Mouse (Mus musculus) left cerebral cortex, adult 6 months (tissue): ENCODE data around the gene Olfr63. TPM values are rescaled to one million over a fixed set of nuclear protein-coding genes. Genes with fewer than 3 reads are reported as not detected.

Experiments
- long read RNA-seq, 2 experiments: library from polyadenylated mRNA; unstranded; transcript quantifications; one replicate each; pipeline ENCODE4 v2.0.0; 2019 to 2020
- polyA plus RNA-seq: library from polyadenylated mRNA; unstranded; fragments of <200 nt; fragmentation: Nextera tagmentation; gene quantifications from 2 replicates; pipeline ENCODE4 v1.2.3, GENCODE M21; 2021

The Olfr63 gene
- polyA plus RNA-seq = 0.01 TPM in 1 of 2 replicates, not detected in the other
- long read RNA-seq, experiment 1 = 0 reads
- long read RNA-seq, experiment 2 = 0 reads

DNA sequence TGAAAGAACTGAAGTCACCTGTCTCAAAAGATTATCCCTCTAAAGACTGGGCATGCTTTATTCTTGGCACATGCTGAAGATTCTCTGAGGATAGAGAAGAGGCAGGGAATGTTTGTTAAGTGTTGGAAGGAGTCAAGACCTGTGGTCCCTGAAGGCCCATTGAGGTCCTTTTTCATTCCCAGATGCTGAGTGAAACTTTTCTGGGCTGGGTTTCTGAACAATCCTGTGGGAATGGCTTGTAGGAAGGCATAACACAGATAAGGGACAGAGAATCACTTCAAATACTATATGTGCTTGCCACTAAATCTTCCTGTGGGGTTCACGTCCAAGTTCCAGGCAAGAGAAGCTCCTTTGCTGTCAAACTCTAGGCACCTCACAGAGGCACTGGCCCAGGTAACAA is at the start of gene Olfr63:
Olfr63 (plus strand) TSS at position 301 of the 400 bp plus-strand sequence.

DNA sequence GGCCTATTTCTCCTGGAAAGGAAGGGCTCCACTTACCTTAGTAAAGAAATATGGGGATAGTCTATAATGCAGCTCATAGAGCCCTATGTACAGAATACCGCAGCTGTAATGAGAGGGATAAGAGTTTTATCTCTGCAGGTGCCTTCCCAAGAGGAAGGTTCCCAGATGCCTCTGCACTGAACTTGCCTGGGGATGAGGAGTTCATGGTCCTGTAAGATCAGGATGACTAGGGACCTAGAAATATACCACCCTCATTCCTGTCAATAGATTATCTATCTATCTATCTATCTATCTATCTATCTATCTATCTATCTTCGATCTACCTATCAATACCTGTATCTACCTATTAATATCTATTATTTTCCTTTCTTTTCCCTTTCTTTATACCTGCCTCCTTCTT is 42.9 kb upstream of the Olfr63 start, which contains the start of gene Olfr1564:
Olfr1564 (minus strand) TSS at position 101 of the 400 bp plus-strand sequence.

GRCm38 (mm10) chr17:33254530-33255318 is 9.8 kb upstream of the Olfr63 start, which contains the start of gene Zfp955a:
Gene Zfp955a, minus strand, starts transcription at chr17:33255145.

GRCm38 (mm10) chr17:33289039-33289875 is 24.8 kb downstream of the Olfr63 start, which contains the start of gene Zfp955b:
Gene Zfp955b, plus strand, starts transcription at chr17:33289544.

Other genes starting within 250 kb of the Olfr63 start
- 8.8 and 12.4 TPM in 2 replicates for gene Zfp763, start 231.3 kb upstream of the Olfr63 start, polyA plus RNA-seq
- gene 4921501E09Rik, start 196.6 kb upstream of the Olfr63 start, polyA plus RNA-seq = not detected in 2 replicates
- 7.3 and 10.6 TPM in 2 replicates for gene Zfp563, start 175.4 kb upstream of the Olfr63 start, polyA plus RNA-seq
- gene Morc2b, start 125.0 kb upstream of the Olfr63 start, polyA plus RNA-seq = 1.2 and 1.3 TPM in 2 replicates
- 0.08 TPM in 1 of 2 replicates, not detected in the other for gene Olfr55, start 96.2 kb upstream of the Olfr63 start, polyA plus RNA-seq
- not detected in 2 replicates for gene Olfr239, start 73.4 kb upstream of the Olfr63 start, polyA plus RNA-seq
- gene Olfr1564, start 43.0 kb upstream of the Olfr63 start, polyA plus RNA-seq = 0.03 and 0.04 TPM in 2 replicates
- 3.4 and 4.6 TPM in 2 replicates for gene Zfp955a, start 9.5 kb upstream of the Olfr63 start, polyA plus RNA-seq
- gene Zfp955b, start 24.9 kb downstream of the Olfr63 start, polyA plus RNA-seq = 10.7 and 17.1 TPM in 2 replicates
- 6.2 and 9.2 TPM in 2 replicates for gene Zfp81, start 94.2 kb downstream of the Olfr63 start, polyA plus RNA-seq
- gene Zfp101, start 130.0 kb downstream of the Olfr63 start, polyA plus RNA-seq = 5.3 and 7.3 TPM in 2 replicates
- gene Actl9, start 168.2 kb downstream of the Olfr63 start, polyA plus RNA-seq = 0.20 TPM in 1 of 2 replicates, not detected in the other